Mouse (Mus musculus) T-helper 17 cell (primary cell): ENCODE data around the gene Prkn.

Experiments used
- in situ Hi-C, 2 experiments: fragments of 300-600 bp; cut with MboI, MseI; formaldehyde crosslinking; loops; 1 replicate in 1 of 2; 2 replicates in 1 of 2; pipeline ENCODE4 v1.15.1; 2025; ENCODE audit warnings: high pct_unique_total_duplicates in 2 of 2

Gene Prkn

DNA sequence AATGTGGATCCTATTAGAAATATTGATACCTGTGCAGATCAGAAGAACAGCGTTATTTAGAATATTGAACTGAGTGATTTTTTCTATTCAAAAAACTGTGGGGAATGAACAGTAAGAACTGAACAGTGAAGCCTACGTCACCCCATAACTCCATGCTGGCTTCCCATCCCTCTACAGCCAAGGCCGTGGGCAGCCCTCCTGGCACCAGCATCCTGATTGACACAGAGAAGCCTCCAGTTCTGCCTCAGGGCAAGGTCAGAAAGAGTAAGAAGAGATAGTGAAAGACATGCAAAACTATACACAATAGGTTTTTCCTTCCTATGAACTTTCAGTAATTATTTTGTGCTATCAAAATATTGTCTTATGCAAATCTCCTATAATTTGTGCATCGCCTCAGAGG, 557.5 kb downstream of the Prkn start:
- in situ Hi-C loops, result no loop called here

DNA sequence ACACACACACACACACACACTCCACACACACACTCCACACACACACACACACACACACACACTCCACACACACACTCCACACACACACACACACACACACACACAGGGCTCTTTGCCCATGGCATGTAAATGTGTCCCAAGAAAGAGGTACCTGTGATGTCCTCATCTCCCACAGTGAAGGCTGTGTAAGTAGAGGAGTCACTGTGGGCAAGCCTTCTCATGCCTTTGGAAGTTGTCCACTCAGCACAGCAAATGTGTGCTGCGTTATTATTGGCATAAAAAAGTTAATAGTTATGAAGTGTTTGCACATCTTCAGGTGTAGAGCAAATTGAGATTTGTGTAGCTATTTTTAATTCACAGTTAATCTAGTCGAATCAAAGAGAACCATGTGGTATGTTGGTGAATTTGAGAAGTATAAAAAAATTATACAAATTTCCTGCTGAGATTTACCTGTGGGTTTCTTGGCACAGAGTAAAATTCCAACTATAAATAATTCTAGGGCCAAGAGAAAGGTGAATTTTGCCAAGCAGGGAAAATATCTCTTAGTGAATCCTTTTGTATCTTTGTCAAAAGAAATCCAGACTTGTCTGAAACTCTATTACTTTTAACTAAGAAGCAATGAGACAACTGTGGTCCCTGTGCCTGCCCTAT, 562.2 kb downstream of the Prkn start:
- in situ Hi-C loops, result no loop called here

DNA sequence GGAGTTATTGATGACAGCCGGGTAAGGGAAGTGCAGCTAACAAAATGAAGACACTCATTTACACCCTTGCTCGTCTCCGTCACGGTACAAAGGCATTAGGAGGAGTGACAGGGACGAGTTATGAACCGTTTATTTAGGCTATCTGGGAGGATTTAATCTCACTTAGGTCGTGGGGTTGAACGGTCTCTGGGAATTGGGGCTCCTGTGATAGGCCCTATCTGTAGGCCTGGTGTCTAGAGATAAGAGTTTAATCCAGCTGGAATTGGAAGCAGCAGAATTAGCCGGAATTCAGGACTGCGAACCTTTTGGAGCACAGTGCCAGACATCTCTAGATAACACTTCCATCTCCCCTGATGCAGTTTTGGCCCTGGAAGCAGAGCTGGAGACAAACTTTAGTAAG, 571.2 kb downstream of the Prkn start:
- in situ Hi-C loops, result no loop called here

DNA sequence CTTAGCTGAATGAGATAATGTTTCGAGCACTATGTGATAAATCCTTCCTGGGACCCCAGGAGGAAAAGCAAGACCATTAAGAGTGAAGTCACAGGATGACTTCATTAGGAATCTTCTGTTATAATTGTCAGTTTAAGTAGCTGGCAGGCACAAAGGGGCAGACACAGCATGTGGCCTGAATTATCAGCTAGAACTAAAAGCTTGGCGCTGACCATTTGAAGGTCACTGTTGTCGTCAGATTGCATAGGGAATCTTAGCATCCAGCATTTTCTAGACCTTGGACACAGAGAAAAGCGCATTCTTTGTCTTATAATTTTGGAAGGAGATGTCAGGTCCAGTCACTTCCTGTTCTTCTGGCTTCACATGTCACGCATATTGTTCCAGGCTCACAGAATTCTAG, 573.5 kb downstream of the Prkn start:
- in situ Hi-C loops, result no loop called here

DNA sequence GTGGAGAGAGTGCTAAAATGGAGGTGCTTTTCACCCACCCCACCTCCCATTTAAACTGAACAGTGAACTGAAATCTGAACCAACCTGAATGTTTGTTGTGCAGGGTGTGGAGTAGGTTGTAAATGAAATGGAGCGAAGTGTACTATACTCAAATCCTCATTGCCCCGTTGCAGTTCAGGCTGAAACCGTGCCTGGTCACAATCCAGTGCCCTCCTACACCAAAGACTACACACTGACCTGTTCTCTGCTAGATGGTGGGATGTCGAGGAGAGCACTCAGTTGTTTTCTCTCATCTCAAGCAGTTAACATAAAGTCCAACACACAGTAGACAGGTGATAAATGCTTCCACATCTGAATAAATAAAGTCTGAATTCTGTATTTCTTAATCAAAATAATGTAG, 574.1 kb downstream of the Prkn start:
- in situ Hi-C loops, result no loop called here

DNA sequence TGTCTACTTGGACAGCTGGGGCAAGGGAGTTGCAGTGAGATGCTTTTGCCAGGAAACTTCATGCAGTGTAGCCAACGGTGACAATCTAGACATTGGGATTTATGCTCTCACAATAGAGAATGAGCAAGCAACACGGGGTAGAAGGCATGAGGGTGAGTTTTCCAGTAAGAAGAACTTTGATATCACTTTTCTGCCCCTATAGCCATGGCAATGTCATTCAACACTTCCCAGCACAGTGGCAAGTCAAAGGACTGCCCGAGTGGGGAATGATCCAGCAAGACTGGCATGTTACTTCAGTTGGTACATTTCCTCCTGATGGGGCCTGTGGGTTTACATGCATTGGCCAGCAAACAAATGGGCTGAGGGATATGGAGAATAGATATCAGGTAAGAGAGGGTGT, 577.0 kb downstream of the Prkn start:
- in situ Hi-C loops, result no loop called here

DNA sequence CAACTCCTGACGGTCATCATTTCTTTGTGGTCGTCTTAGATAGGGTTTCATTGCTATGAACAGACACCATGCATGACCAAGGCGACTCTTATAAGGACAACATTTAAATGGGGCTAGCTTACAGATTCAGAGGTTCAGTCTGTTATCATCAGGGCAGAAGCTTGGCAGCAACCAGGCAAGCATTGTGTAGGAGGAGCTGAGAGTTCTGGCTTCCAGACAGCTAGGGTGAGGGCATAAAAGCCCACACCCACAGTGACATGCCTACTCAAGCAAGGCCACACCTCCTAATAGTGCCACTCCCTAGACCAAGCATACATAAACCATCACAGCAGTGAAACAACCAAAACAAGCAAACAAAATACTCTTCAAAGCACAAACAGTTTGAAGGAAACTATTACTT, 579.3 kb downstream of the Prkn start:
- in situ Hi-C loops, result no loop called here

DNA sequence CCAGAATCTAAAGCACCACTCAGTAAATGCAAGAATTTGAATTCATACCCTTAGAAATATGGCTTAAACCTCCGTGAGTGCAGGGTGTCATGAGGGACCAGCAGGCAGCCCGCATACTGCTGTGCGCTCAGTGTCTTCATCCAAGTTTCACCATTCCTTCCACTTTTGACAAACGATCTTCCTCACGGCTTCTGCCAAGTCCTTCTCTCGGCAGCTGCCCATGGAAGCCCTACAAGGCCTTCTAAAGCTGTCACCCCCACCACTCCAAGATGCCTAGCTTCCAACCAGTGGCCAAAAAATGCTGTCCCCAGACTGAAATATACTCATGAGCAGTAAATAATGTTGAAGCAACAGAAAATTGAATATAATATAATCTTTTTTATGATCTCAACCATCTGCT, 580.7 kb downstream of the Prkn start:
- in situ Hi-C loops, result no loop called here

DNA sequence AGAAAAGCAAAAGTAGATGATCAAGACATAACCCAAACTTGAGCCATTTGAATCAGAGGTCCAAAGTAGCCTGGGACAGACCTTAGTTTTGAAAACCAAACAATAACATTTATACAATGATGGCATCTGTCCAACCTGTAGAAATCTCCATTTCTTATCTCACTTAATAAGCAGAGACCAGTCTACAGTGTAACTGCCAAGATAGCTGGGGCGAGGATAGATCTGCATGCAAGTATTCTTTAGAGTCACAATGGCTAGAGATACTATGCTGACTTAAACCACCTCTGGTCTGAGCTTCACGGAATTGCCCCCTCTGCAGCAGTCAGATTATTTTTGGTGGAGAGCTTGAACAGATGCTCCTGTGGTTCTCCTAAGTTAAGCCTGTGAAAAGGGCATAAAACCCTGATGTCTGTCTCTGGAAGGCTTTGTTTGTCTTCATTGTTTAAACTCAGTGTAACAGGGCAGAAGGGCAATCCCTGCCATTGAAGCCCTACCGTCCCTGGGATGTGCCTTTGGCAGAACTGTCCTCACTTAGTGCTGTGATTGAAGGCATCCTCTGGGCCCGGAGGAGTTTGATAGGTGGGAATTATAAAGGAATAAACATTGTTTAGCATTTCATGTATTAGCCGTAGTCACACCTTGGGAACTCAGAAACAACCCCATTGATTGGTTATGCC, 581.2 kb downstream of the Prkn start:
- in situ Hi-C loops, result no loop called here

DNA sequence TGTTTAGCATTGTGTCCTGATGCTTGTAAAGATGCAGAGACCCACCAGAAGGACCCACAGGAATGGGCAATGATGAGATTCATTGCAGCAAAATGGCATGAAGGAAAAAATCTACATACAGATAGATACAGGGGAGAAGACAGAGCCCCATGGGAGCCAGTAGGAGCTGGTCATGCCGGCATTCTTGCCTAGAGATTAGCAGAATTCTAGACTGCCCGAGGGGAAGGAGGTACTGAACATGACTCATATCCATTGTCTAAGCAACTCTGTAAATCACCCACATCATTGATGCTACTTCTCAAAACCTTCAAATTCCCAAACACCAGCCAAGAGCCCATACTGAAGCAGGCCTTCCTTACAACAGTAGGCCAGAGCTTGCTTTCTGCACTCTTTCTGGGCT, 591.1 kb downstream of the Prkn start:
- in situ Hi-C loops, result no loop called here

DNA sequence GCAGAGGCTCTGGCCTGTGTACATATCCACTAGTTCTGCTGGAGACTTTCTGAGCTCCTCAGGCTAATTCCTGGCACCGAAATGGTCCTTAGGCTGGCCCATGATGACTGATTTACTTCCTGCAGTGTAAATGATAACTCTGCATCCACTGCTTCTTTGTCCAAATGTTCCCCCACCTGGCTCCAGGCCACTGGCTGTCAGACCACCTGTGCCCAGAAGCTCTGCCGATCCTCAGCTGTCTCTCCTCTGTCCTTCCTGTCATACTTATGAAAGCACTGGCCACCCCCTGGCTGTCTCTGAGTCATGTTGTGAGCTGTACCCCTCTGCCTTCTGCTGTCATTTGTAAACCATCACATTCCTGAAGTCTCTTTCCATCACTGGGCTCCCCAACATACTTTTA, 592.4 kb downstream of the Prkn start:
- in situ Hi-C loops, result no loop called here

DNA sequence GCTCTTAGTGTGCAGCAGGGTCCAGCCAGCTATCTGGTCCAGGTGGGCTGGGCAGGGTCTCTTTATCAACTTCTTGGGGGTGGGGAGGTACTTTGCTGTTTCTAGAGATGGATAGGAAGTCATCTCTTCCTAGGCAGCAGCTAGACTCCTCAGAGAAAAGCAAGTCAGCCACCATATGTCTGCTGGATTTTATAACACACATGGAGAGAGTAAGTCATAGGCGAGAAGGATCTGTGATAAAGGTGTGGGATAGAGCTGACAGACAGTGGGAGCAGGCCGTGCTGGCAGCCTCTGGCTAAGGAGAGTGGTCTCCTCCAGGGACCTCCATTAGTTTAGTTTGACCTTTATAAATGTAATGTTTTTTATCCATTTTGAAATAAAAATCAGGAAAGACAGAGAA, 622.5 kb downstream of the Prkn start:
- in situ Hi-C loops, result no loop called here

DNA sequence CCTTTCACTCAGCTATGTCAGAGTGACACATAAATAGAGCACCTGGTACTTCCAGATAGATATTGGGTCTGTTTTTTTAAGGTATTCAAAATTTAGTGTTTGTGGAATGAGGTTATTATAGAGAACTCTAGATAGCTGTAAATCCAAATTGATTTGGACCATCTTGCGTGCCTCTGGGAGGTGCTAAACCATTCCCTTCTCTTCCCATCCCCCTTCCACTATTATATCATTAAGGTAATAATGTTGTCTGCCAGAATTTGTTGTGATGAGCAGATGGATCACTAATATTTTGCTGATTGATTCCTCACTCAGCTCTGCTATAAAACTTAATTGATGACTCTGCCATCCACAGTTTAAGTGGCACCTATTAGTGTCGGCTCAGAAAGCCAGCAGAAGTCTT, 625.9 kb downstream of the Prkn start:
- in situ Hi-C loops, result no loop called here

DNA sequence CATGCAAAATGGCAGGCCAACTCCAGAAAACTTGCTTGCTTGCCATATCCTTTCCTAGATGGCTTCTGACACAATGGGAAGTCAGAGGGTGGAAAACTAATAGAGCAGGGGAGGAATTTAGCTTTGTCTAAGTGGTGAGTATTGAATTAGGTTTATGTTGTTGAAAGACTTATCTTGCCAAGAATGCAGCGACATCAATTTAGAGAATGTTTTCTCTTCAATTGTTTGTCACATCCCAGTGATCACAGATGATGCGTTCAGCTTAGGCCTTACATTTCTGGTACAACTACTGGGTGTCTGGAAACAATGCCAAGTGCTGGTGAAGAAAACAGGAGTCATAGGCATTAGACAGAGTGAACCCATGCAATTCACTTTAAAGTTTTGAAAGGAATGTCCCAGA, 628.4 kb downstream of the Prkn start:
- in situ Hi-C loops, result no loop called here

DNA sequence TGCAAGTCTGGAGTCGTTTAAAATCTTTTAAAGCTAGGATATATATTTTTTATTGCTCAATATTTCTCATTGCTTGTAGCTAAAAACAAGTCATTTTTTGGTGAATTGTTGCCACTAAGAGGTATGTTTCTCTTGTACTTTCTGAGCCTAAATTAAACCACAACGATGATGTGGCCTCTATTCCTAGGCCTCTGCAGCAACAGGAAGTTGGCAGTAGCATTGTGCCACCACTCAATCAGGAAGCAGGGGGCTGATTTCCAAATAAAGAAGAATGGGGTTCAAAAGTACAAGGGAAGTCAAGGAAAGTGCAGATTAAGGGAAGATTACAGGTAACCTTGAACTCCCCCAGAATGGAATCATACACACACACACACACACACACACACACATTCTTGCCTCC, 642.8 kb downstream of the Prkn start:
- in situ Hi-C loops, result loop anchor here in 1 of 2 experiments (10.0 kb wide), 1 partner anchor 512 kb away; no protein-coding TSS in a partner anchor

DNA sequence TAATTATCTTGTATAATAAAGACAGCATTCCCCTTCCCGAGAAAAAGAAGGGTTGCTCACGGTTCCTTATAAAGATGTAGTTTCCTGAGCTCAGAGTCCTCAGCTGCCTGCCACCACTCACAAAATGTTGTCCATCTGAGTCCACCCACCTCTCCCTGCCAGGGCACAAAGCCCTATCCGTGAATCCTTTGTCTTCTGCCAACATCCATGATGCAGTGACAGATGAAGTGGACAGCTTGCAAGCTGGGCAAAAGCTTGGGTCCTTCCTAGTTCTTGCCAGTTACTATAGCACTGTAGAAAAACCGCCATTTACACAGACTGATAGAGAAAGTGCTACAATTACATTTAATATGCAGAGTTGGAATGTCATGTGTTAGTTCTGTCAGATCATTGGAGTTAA, 649.9 kb downstream of the Prkn start:
- in situ Hi-C loops, result no loop called here

DNA sequence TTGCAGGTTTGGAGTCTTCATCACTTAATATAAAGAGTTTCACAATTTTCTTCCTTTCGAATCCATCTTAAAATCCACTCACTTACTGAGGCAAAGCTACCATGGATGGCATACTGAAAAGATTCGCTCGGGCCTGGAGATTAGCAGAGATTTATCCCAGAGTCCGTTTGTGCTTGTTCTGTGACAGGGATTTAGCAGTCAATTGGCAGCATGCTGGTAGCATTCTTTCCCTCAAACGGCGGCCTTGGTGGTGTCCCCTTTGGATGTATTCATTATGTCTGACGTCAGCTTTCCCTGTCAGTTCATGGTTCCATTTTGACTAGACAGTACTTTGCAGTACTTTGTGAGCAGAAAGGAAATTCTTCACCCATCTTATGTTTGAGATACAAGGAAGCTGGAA, 662.4 kb downstream of the Prkn start:
- in situ Hi-C loops, result no loop called here

DNA sequence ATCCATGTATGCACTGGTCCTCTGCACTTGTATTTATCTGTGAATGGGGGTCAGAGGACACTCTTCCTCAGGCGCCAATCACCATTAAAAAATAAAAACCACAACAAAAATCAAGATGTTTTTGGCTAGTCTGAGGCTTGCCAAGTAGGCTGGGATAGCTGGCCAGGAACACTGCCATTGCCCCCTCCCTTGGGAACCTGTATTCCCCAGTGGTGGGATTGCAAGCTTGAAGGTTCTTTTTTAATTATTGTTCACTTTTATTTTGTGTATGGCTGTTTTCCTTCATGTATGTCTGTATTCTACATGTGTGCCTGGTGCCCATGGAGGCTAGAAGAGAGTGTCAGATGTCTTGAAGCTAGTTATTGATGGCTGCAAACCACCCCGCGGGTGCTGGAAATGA, 664.3 kb downstream of the Prkn start:
- in situ Hi-C loops, result no loop called here

DNA sequence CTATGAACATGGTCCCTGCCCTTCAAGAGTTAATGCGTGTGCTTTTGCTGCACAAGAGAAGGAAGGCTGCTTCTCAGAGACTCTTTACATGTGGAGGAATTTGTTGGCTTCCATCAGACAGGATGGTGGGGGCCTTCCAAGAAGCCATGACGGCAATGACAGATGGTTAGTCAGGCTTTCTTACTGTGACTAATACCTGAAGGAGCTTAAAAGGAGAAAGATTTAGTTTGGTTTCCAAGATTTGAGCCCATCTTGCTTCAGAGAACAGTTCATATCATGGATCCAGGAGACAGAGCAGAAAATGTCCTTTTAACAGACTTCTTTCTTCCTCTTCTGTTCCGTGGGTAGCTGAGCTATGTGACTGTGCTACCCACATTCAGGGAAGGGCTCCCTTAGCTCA, 666.9 kb downstream of the Prkn start:
- in situ Hi-C loops, result no loop called here

DNA sequence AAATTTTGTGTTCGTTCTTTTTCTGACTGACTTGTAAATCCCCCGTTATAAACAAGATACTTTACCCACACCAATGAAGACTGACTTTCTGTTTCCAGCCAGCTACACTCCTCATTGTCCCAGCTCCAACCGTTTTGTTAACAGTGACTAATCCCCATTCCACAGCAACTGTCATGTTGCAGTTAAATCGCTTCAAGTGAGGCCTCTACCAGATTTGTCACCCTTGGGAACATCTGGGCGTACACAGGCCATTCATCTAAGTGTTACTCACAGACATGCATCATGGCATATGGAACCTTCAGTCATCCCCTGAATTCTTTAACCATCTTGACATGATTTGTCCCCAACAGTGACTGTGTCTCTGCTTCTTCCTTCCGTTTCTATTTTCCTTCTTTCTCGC, 669.9 kb downstream of the Prkn start:
- in situ Hi-C loops, result no loop called here

DNA sequence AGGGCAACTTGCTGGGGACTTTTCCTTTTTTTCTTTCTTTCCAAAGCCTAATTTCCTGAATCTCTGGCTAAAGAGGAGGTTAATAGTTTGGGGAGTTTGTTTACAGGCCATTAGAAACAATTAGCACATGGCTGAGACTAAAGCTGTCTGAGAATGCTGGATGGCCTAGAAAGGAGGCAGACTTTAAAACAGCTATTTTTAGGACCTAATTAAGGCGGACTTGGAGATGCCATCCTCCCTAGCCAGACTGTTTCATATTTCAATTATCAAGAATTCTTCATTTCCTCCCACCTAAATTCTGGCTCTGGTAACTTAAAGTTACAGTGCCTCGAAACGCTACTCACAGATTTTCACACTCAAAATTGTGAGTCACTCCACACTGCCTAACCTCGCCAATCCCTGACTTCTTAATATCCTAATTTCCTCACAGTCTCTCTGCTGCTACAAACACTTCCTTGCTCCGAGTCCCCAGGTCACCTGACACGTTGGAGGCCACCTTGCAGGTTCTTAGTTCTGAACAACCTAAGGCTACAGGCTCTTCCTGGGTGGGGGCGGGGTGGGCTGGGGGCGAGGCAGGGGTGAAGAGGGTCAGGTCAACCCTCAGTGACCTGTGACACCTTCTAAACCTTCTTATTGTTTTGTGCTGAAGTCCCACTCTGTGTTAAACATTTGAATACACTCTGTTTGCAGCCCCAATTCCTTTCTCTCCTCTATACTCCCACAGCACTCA, 674.0 kb downstream of the Prkn start:
- in situ Hi-C loops, result no loop called here

DNA sequence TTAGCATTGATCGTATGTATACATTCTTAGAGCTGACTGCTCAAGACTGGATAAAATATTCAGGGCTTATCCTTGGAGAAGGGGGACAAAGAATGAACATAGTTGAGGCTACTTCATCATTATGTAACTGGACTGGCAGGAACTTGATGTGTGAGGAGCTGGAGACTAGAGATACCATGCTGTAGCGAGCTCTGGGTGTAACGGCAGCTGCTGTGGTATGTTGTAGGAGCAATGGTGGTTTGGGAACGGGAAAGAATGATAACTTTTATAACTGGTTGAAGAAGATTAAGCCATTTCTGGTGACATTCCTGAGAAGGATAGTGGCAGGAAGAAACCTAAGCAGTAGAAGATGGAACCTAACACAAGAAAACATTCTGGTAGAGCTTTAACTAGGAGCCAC, 675.4 kb downstream of the Prkn start:
- in situ Hi-C loops, result no loop called here

DNA sequence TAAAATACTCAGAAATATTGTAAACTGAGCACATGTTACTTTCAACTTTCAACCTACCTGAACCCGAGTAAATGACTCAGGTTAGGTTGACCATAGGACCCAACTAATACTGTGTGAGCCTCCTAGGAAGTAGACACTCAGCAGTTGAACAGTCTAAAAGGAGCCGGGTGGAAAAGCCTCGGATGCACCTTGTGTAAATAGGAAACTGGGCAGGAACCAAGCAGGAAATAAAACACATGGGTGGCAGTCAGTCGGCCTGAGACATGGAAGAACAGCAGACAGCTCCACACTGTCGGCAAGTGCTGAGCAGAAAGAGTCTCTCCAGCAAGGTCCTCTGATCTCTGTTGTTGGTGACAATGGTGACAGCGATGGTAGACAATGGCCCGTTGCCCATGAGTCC, 676.0 kb downstream of the Prkn start:
- in situ Hi-C loops, result no loop called here
